Mouse (Mus musculus): ENCODE results near the gene Pgc. TPM values are rescaled to one million over a fixed set of nuclear protein-coding genes. Genes with fewer than 3 reads are reported as not detected.

The Pgc gene
- total RNA-seq, 2 experiments from 2014 or later: not detected

GRCm38 (mm10) chr17:47704692-47705091, 21.9 kb upstream of the Pgc start:
- intact Hi-C loops (cut with DNase I): no loop called here
- no peak for DNase-seq (ENCODE audit: low spot score in 2 of 2)

GRCm38 (mm10) chr17:47706196-47706595, 20.4 kb upstream of the Pgc start:
- intact Hi-C loops (cut with DNase I): no loop called here
- DNase-seq (ENCODE audit: low spot score in 2 of 2): no peak

- intact Hi-C loops (cut with DNase I): no loop called here
- DNase-seq (ENCODE audit: low spot score in 2 of 2): no peak
These were observed 18.7 kb upstream of the Pgc start for GRCm38 (mm10) chr17:47707961-47708360.

GRCm38 (mm10) chr17:47708972-47709371, 17.7 kb upstream of the Pgc start:
- intact Hi-C loops (cut with DNase I): no loop called here
- DNase-seq (ENCODE audit: low spot score in 2 of 2): no peak

- intact Hi-C loops (cut with DNase I): no loop called here
These were observed 16.6 kb upstream of the Pgc start for GRCm38 (mm10) chr17:47710036-47710435.

GRCm38 (mm10) chr17:47711883-47712282, 14.8 kb upstream of the Pgc start:
- intact Hi-C loops (cut with DNase I): no loop called here

More at GRCm38 (mm10) chr17:47710036-47710435, 16.6 kb upstream of the Pgc start:
- no peak for DNase-seq (ENCODE audit: low spot score in 2 of 2)

GRCm38 (mm10) chr17:47712889-47713571, 13.6 kb upstream of the Pgc start:
- no peak for DNase-seq (ENCODE audit: low spot score in 2 of 2)
- intact Hi-C loops (cut with DNase I): no loop called here

More at GRCm38 (mm10) chr17:47711883-47712282, 14.8 kb upstream of the Pgc start:
- DNase-seq (ENCODE audit: low spot score in 2 of 2): no peak

GRCm38 (mm10) chr17:47715037-47715436, 11.6 kb upstream of the Pgc start:
- no peak for DNase-seq (ENCODE audit: low spot score in 2 of 2)
- intact Hi-C loops (cut with DNase I): no loop called here

GRCm38 (mm10) chr17:47721183-47721582, 5.5 kb upstream of the Pgc start:
- intact Hi-C loops (cut with DNase I): no loop called here
- no peak for DNase-seq (ENCODE audit: low spot score in 2 of 2)

GRCm38 (mm10) chr17:47730633-47731575, 4.3 kb downstream of the Pgc start:
- no peak for DNase-seq (ENCODE audit: low spot score in 2 of 2)
- intact Hi-C loops (cut with DNase I): no loop called here

- no peak for DNase-seq (ENCODE audit: low spot score in 2 of 2)
- intact Hi-C loops (cut with DNase I): loop anchor here (5.0 kb wide), 1 partner anchor 38 kb away; no protein-coding TSS in a partner anchor
These were observed 9.0 kb downstream of the Pgc start for GRCm38 (mm10) chr17:47735553-47736100.

- intact Hi-C loops (cut with DNase I): loop anchor here (5.0 kb wide), 1 partner anchor 40 kb away; no protein-coding TSS in a partner anchor
- DNase-seq (ENCODE audit: low spot score in 2 of 2): peak; percentile 96 to 98
These were observed 10.2 kb downstream of the Pgc start, which contains the start of gene Tfeb for GRCm38 (mm10) chr17:47736856-47737255. Gene Tfeb (plus strand): TSS chr17:47737030.

GRCm38 (mm10) chr17:47737271-47738065, 10.8 kb downstream of the Pgc start:
- intact Hi-C loops (cut with DNase I): loop anchor here (5.0 kb wide), 1 partner anchor 40 kb away; no protein-coding TSS in a partner anchor
- peak; percentile 60 to 74 for DNase-seq (ENCODE audit: low spot score in 2 of 2)

GRCm38 (mm10) chr17:47738066-47738878, 11.6 kb downstream of the Pgc start:
- intact Hi-C loops (cut with DNase I): loop anchor here (5.0 kb wide), 1 partner anchor 41 kb away; no protein-coding TSS in a partner anchor

GRCm38 (mm10) chr17:47738879-47739798, 12.5 kb downstream of the Pgc start:
- DNase-seq (ENCODE audit: low spot score in 2 of 2): no peak
- intact Hi-C loops (cut with DNase I): loop anchor here (5.0 kb wide), 1 partner anchor 42 kb away; no protein-coding TSS in a partner anchor

More at GRCm38 (mm10) chr17:47738066-47738878, 11.6 kb downstream of the Pgc start:
- no peak for DNase-seq (ENCODE audit: low spot score in 2 of 2)

- intact Hi-C loops (cut with DNase I): no loop called here
- no peak for DNase-seq (ENCODE audit: low spot score in 2 of 2)
These were observed 13.5 kb downstream of the Pgc start for GRCm38 (mm10) chr17:47740186-47740585.

Data from left cerebral cortex, postnatal 14 days (tissue).